18 mouse cellular contexts compared by ENCODE assay signal in the genomic region with DNA sequence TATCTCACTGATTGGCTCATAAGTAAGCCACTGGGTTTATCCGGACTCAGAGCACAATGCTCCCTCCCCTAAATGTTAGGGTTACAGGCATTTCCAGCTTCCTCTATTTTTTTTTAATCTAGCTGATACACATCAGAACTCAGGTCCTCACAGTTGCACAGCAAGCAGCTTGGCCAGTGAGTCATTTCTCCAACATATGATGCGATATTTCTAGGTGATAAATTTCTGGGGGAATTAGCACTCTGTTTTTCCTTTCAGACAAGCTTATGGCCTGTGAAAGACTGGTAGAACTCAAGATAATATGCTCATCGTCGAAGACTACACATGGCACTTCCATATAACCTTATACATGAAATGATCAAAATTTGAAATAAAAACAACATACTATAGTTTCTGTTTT.
A peak's percentile ranks its signal among the peaks of the same experiment; 100 is the strongest.
DNase-seq lines count a peak whose midpoint lies in the region; ATAC-seq lines count a peak whose summit lies in the region.
"Had no signal": no experiment of that assay in that cellular context is flagged by ENCODE, and none has a peak within 500 bp of the region (broad histone marks: within the 10 kb centered on the region; RNA-seq: fewer than 3 reads in every experiment).

No protein-coding gene starts in this region.

- no peak for ATAC-seq in activated CD4-positive, CD25-positive, alpha-beta regulatory T cell, adult 4 months
- ATAC-seq: forebrain, embryonic 15.5 days; forebrain, postnatal 0 days had no signal

- intact Hi-C loops in left cerebral cortex, postnatal 25 days (cut with DNase I), result no loop called here
- intact Hi-C loops in left cerebral cortex, postnatal 14 days (cut with DNase I), result no loop called here

- peak; percentile 7 for DNase-seq in layer of hippocampus, adult 18-20 months (ENCODE audit: low spot score in 2 of 2)
- no peak for DNase-seq in layer of hippocampus, postnatal 25 days (ENCODE audit: extremely low spot score in 1 of 2, low spot score in 1 of 2)
- DNase-seq in left cerebral cortex, postnatal 25 days (ENCODE audit: low spot score in 2 of 2), result peak; percentile 1 to 36
- no peak for DNase-seq in left cerebral cortex, postnatal 14 days (ENCODE audit: low spot score in 2 of 2)
- peak; percentile 6 to 10 for DNase-seq in right cerebral cortex, adult 2 months (ENCODE audit: low spot score in 2 of 2)
- no peak for DNase-seq in right cerebral cortex, postnatal 4 days
- DNase-seq in telencephalon, adult 2 months (ENCODE audit: low read depth, low spot score), result peak; percentile 12
- DNase-seq: adrenal gland, adult 8-10 months; adrenal gland, postnatal 14 days; adrenal gland, postnatal 36 days; cerebellum, adult 11-12 months; cerebellum, adult 2 months; cerebellum, adult 9-10 months; cerebellum, postnatal 10 days; cerebellum, postnatal 25 days had no signal

Comparison
In these comparisons a context has a peak if more than half of its experiments do, and no peak if none do; other contexts are left out.
1. DNase-seq: peak in layer of hippocampus, adult 18-20 months (2 of 2), left cerebral cortex, postnatal 25 days (2 of 2), right cerebral cortex, adult 2 months (2 of 2) and telencephalon, adult 2 months (single experiment); none in layer of hippocampus, postnatal 25 days (0 of 2), left cerebral cortex, postnatal 14 days (0 of 2) and right cerebral cortex, postnatal 4 days (single experiment).